Mouse (Mus musculus): ENCODE measurements around the gene Stx19.
A peak's percentile ranks its signal among the peaks of the same experiment; 100 is the strongest.

The Stx19 gene

GRCm38 (mm10) chr16:62814491-62814890, at the start of gene Stx19:
Gene Stx19, plus strand, starts transcription at chr16:62814676.
- no peak for DNase-seq (ENCODE audit: low read depth, low spot score)

- DNase-seq (ENCODE audit: low read depth, low spot score) = no peak
These were observed 41.0 kb upstream of the Stx19 start for GRCm38 (mm10) chr16:62773462-62773861.

GRCm38 (mm10) chr16:62776034-62776433, 38.4 kb upstream of the Stx19 start:
- DNase-seq (ENCODE audit: low read depth, low spot score) = no peak

- no peak for DNase-seq (ENCODE audit: low read depth, low spot score)
These were observed 36.2 kb upstream of the Stx19 start for GRCm38 (mm10) chr16:62778282-62778681.

- DNase-seq (ENCODE audit: low read depth, low spot score) = no peak
These were observed 32.2 kb upstream of the Stx19 start for GRCm38 (mm10) chr16:62782229-62782628.

GRCm38 (mm10) chr16:62786621-62787331, 27.7 kb upstream of the Stx19 start, which contains the start of gene Nsun3:
Gene Nsun3, minus strand, starts transcription at chr16:62786818.
- DNase-seq (ENCODE audit: low read depth, low spot score) = peak; percentile 81

GRCm38 (mm10) chr16:62796608-62797007, 17.9 kb upstream of the Stx19 start:
- no peak for DNase-seq (ENCODE audit: low read depth, low spot score)

GRCm38 (mm10) chr16:62798808-62799207, 15.7 kb upstream of the Stx19 start:
- no peak for DNase-seq (ENCODE audit: low read depth, low spot score)

- DNase-seq (ENCODE audit: low read depth, low spot score) = no peak
These were observed 15.1 kb upstream of the Stx19 start for GRCm38 (mm10) chr16:62799426-62799825.

GRCm38 (mm10) chr16:62799839-62800238, 14.6 kb upstream of the Stx19 start:
- DNase-seq (ENCODE audit: low read depth, low spot score) = no peak

- DNase-seq (ENCODE audit: low read depth, low spot score) = no peak
These were observed 9.9 kb upstream of the Stx19 start for GRCm38 (mm10) chr16:62804621-62805020.

- DNase-seq (ENCODE audit: low read depth, low spot score) = no peak
These were observed 7.1 kb upstream of the Stx19 start for GRCm38 (mm10) chr16:62807249-62807979.

- no peak for DNase-seq (ENCODE audit: low read depth, low spot score)
These were observed 3.6 kb upstream of the Stx19 start for GRCm38 (mm10) chr16:62810855-62811254.

GRCm38 (mm10) chr16:62813790-62814189, 686 bp upstream of the Stx19 start:
- DNase-seq (ENCODE audit: low read depth, low spot score) = no peak

GRCm38 (mm10) chr16:62822472-62822871, 8.0 kb downstream of the Stx19 start:
- no peak for DNase-seq (ENCODE audit: low read depth, low spot score)

GRCm38 (mm10) chr16:62826156-62827001, 11.9 kb downstream of the Stx19 start:
- DNase-seq (ENCODE audit: low read depth, low spot score) = no peak

- no peak for DNase-seq (ENCODE audit: low read depth, low spot score)
These were observed 17.6 kb downstream of the Stx19 start for GRCm38 (mm10) chr16:62832027-62832426.

- peak; percentile 40 for DNase-seq (ENCODE audit: low read depth, low spot score)
These were observed 18.0 kb downstream of the Stx19 start for GRCm38 (mm10) chr16:62832481-62832880.

- no peak for DNase-seq (ENCODE audit: low read depth, low spot score)
These were observed 19.7 kb downstream of the Stx19 start for GRCm38 (mm10) chr16:62834016-62834735.

GRCm38 (mm10) chr16:62845341-62845740, 30.9 kb downstream of the Stx19 start:
- no peak for DNase-seq (ENCODE audit: low read depth, low spot score)
